Mouse (Mus musculus): ENCODE measurements around the gene Zfp1. TPM values are rescaled to one million over a fixed set of nuclear protein-coding genes. Genes with fewer than 3 reads are reported as not detected.
A peak's percentile ranks its signal among the peaks of the same experiment; 100 is the strongest.

Gene Zfp1
- polyA plus RNA-seq, 1 experiment from 2014 or later: 16.3 TPM

GRCm38 (mm10) chr8:111705699-111706098 is 62.5 kb downstream of the Zfp1 start:
- no peak for DNase-seq (ENCODE audit: low spot score)
- no peak overlapping the region for H3K27ac ChIP-seq (replicated peaks; ENCODE audit: low read depth, low read length)
- no peak overlapping the region for H3K4me3 ChIP-seq (ENCODE audit: low read depth, low read length)
- 50% methylated on average over 5 of the region's 5 CpGs for WGBS
- no peaks in the 10 kb centered on the region for H3K4me1 ChIP-seq (ENCODE audit: control insufficient read depth, insufficient read depth, low read length)
- no peaks in the 10 kb centered on the region for H3K27me3 ChIP-seq (replicated peaks; ENCODE audit: control insufficient read depth, insufficient read depth, low read length)
- H3K9me3 ChIP-seq (ENCODE audit: control insufficient read depth, low read length): no peaks in the 10 kb centered on the region
- no peak overlapping the region for H3K4me2 ChIP-seq (ENCODE audit: low read depth, low read length)
- peaks cover 22% of the 10 kb centered on the region for H3K36me3 ChIP-seq (ENCODE audit: control insufficient read depth, insufficient read depth, low read length)
- no peak overlapping the region for H3K9ac ChIP-seq (ENCODE audit: low read depth, low read length)
- ATAC-seq (ENCODE audit: low read depth): no peak

- Histone ChIP-seq H3K27me3 (replicated peaks; ENCODE audit: control insufficient read depth, insufficient read depth, low read length) (no peaks in the 10 kb centered on the region), H3K4me1 (ENCODE audit: control insufficient read depth, insufficient read depth, low read length) (no peaks in the 10 kb centered on the region), H3K4me2 (ENCODE audit: low read depth, low read length) (no peak overlapping the region), H3K36me3 (ENCODE audit: control insufficient read depth, insufficient read depth, low read length) (peaks cover 48% of the 10 kb centered on the region), H3K4me3 (ENCODE audit: low read depth, low read length) (no peak overlapping the region), H3K27ac (replicated peaks; ENCODE audit: low read depth, low read length) (no peak overlapping the region), H3K9ac (ENCODE audit: low read depth, low read length) (no peak overlapping the region), H3K9me3 (ENCODE audit: control insufficient read depth, low read length) (no peaks in the 10 kb centered on the region)
- 84% methylated on average over 6 of the region's 6 CpGs for WGBS
- ATAC-seq (ENCODE audit: low read depth) (no peak), DNase-seq (ENCODE audit: low spot score) (no peak)
These were observed 65.1 kb downstream of the Zfp1 start for GRCm38 (mm10) chr8:111708265-111708664.

GRCm38 (mm10) chr8:111709223-111709622 is 66.0 kb downstream of the Zfp1 start:
- no peak for DNase-seq (ENCODE audit: low spot score)
- H3K27me3 ChIP-seq (replicated peaks; ENCODE audit: control insufficient read depth, insufficient read depth, low read length): no peaks in the 10 kb centered on the region
- no peaks in the 10 kb centered on the region for H3K4me1 ChIP-seq (ENCODE audit: control insufficient read depth, insufficient read depth, low read length)
- no peak overlapping the region for H3K9ac ChIP-seq (ENCODE audit: low read depth, low read length)
- WGBS: 93% methylated on average over 1 of the region's 1 CpGs
- peaks cover 58% of the 10 kb centered on the region for H3K36me3 ChIP-seq (ENCODE audit: control insufficient read depth, insufficient read depth, low read length)
- no peak overlapping the region for H3K27ac ChIP-seq (replicated peaks; ENCODE audit: low read depth, low read length)
- no peaks in the 10 kb centered on the region for H3K9me3 ChIP-seq (ENCODE audit: control insufficient read depth, low read length)
- no peak overlapping the region for H3K4me3 ChIP-seq (ENCODE audit: low read depth, low read length)
- H3K4me2 ChIP-seq (ENCODE audit: low read depth, low read length): no peak overlapping the region
- no peak for ATAC-seq (ENCODE audit: low read depth)

- H3K4me2 ChIP-seq (ENCODE audit: low read depth, low read length): no peak overlapping the region
- ATAC-seq (ENCODE audit: low read depth) (no peak), DNase-seq (ENCODE audit: low spot score) (no peak)
- 92% methylated on average over 18 of the region's 20 CpGs for WGBS
- H3K4me3 ChIP-seq (ENCODE audit: low read depth, low read length): no peak overlapping the region
- no peak overlapping the region for H3K27ac ChIP-seq (replicated peaks; ENCODE audit: low read depth, low read length)
- no peaks in the 10 kb centered on the region for H3K27me3 ChIP-seq (replicated peaks; ENCODE audit: control insufficient read depth, insufficient read depth, low read length)
- no peaks in the 10 kb centered on the region for H3K9me3 ChIP-seq (ENCODE audit: control insufficient read depth, low read length)
- H3K9ac ChIP-seq (ENCODE audit: low read depth, low read length): no peak overlapping the region
- H3K36me3 ChIP-seq (ENCODE audit: control insufficient read depth, insufficient read depth, low read length): peaks cover 72% of the 10 kb centered on the region
- no peaks in the 10 kb centered on the region for H3K4me1 ChIP-seq (ENCODE audit: control insufficient read depth, insufficient read depth, low read length)
These were observed 67.7 kb downstream of the Zfp1 start for GRCm38 (mm10) chr8:111710777-111711485.

- Histone ChIP-seq H3K9ac (ENCODE audit: low read depth, low read length) (no peak overlapping the region), H3K27ac (replicated peaks; ENCODE audit: low read depth, low read length) (no peak overlapping the region), H3K36me3 (ENCODE audit: control insufficient read depth, insufficient read depth, low read length) (peaks cover 72% of the 10 kb centered on the region), H3K27me3 (replicated peaks; ENCODE audit: control insufficient read depth, insufficient read depth, low read length) (no peaks in the 10 kb centered on the region), H3K4me1 (ENCODE audit: control insufficient read depth, insufficient read depth, low read length) (peaks cover 11% of the 10 kb centered on the region), H3K4me2 (ENCODE audit: low read depth, low read length) (no peak overlapping the region), H3K4me3 (ENCODE audit: low read depth, low read length) (no peak overlapping the region), H3K9me3 (ENCODE audit: control insufficient read depth, low read length) (no peaks in the 10 kb centered on the region)
- WGBS: 80% methylated on average over 9 of the region's 9 CpGs
- no peak for DNase-seq (ENCODE audit: low spot score)
- ATAC-seq (ENCODE audit: low read depth): no peak
These were observed 68.9 kb downstream of the Zfp1 start for GRCm38 (mm10) chr8:111712135-111712534.

- H3K4me2 ChIP-seq (ENCODE audit: low read depth, low read length): no peak overlapping the region
- no peak overlapping the region for H3K9ac ChIP-seq (ENCODE audit: low read depth, low read length)
- DNase-seq (ENCODE audit: low spot score) (peak; percentile 61), ATAC-seq (ENCODE audit: low read depth) (no peak)
- peaks cover 15% of the 10 kb centered on the region for H3K4me1 ChIP-seq (ENCODE audit: control insufficient read depth, insufficient read depth, low read length)
- H3K4me3 ChIP-seq (ENCODE audit: low read depth, low read length): no peak overlapping the region
- no peaks in the 10 kb centered on the region for H3K27me3 ChIP-seq (replicated peaks; ENCODE audit: control insufficient read depth, insufficient read depth, low read length)
- peaks cover 72% of the 10 kb centered on the region for H3K36me3 ChIP-seq (ENCODE audit: control insufficient read depth, insufficient read depth, low read length)
- WGBS: 86% methylated on average over 6 of the region's 6 CpGs
- H3K27ac ChIP-seq (replicated peaks; ENCODE audit: low read depth, low read length): no peak overlapping the region
- H3K9me3 ChIP-seq (ENCODE audit: control insufficient read depth, low read length): no peaks in the 10 kb centered on the region
These were observed 69.4 kb downstream of the Zfp1 start for GRCm38 (mm10) chr8:111712588-111712987.

GRCm38 (mm10) chr8:111713291-111713690 is 70.1 kb downstream of the Zfp1 start:
- Histone ChIP-seq H3K9me3 (ENCODE audit: control insufficient read depth, low read length) (no peaks in the 10 kb centered on the region), H3K9ac (ENCODE audit: low read depth, low read length) (no peak overlapping the region), H3K36me3 (ENCODE audit: control insufficient read depth, insufficient read depth, low read length) (peaks cover 72% of the 10 kb centered on the region), H3K4me2 (ENCODE audit: low read depth, low read length) (no peak overlapping the region), H3K27ac (replicated peaks; ENCODE audit: low read depth, low read length) (no peak overlapping the region), H3K4me1 (ENCODE audit: control insufficient read depth, insufficient read depth, low read length) (peaks cover 22% of the 10 kb centered on the region), H3K27me3 (replicated peaks; ENCODE audit: control insufficient read depth, insufficient read depth, low read length) (no peaks in the 10 kb centered on the region), H3K4me3 (ENCODE audit: low read depth, low read length) (no peak overlapping the region)
- DNase-seq (ENCODE audit: low spot score): no peak
- ATAC-seq (ENCODE audit: low read depth): no peak
- 95% methylated on average over 11 of the region's 11 CpGs for WGBS

GRCm38 (mm10) chr8:111713817-111714216 is 70.6 kb downstream of the Zfp1 start:
- WGBS: 92% methylated on average over 14 of the region's 25 CpGs
- no peaks in the 10 kb centered on the region for H3K27me3 ChIP-seq (replicated peaks; ENCODE audit: control insufficient read depth, insufficient read depth, low read length)

GRCm38 (mm10) chr8:111714295-111714694 is 71.1 kb downstream of the Zfp1 start:
- Histone ChIP-seq H3K9ac (ENCODE audit: low read depth, low read length) (no peak overlapping the region), H3K4me3 (ENCODE audit: low read depth, low read length) (no peak overlapping the region), H3K36me3 (ENCODE audit: control insufficient read depth, insufficient read depth, low read length) (peaks cover 71% of the 10 kb centered on the region), H3K27ac (replicated peaks; ENCODE audit: low read depth, low read length) (no peak overlapping the region), H3K27me3 (replicated peaks; ENCODE audit: control insufficient read depth, insufficient read depth, low read length) (no peaks in the 10 kb centered on the region), H3K4me1 (ENCODE audit: control insufficient read depth, insufficient read depth, low read length) (peaks cover 23% of the 10 kb centered on the region), H3K9me3 (ENCODE audit: control insufficient read depth, low read length) (no peaks in the 10 kb centered on the region), H3K4me2 (ENCODE audit: low read depth, low read length) (no peak overlapping the region)
- DNase-seq (ENCODE audit: low spot score) (no peak), ATAC-seq (ENCODE audit: low read depth) (no peak)
- WGBS: 93% methylated on average over 12 of the region's 12 CpGs

More at GRCm38 (mm10) chr8:111713817-111714216, 70.6 kb downstream of the Zfp1 start:
- Histone ChIP-seq H3K4me1 (ENCODE audit: control insufficient read depth, insufficient read depth, low read length) (peaks cover 23% of the 10 kb centered on the region), H3K27ac (replicated peaks; ENCODE audit: low read depth, low read length) (no peak overlapping the region), H3K9me3 (ENCODE audit: control insufficient read depth, low read length) (no peaks in the 10 kb centered on the region), H3K4me2 (ENCODE audit: low read depth, low read length) (no peak overlapping the region), H3K4me3 (ENCODE audit: low read depth, low read length) (no peak overlapping the region), H3K9ac (ENCODE audit: low read depth, low read length) (no peak overlapping the region), H3K36me3 (ENCODE audit: control insufficient read depth, insufficient read depth, low read length) (peaks cover 72% of the 10 kb centered on the region)
- DNase-seq (ENCODE audit: low spot score) (no peak), ATAC-seq (ENCODE audit: low read depth) (no peak)

Data from embryonic facial prominence, embryonic 14.5 days (tissue).